Mouse (Mus musculus) E14TG2a.4 (cell line): Measurements from ENCODE around the gene Creb3l4.

Experiments used
- H3K27me3 ChIP-seq: 2 replicates; pipeline ENCODE4 v1.6.1; 2014; ENCODE audit warnings: low read length, control low read depth; ENCODE audit not compliant: insufficient read depth
- H3K36me3 ChIP-seq: 2 replicates; pipeline ENCODE4 v1.6.1; 2014; ENCODE audit warnings: low read length, control low read depth; ENCODE audit not compliant: insufficient read depth
- H3K4me1 ChIP-seq: replicated peaks from 2 replicates; pipeline ENCODE4 v1.6.1; 2014; ENCODE audit warnings: low read depth, low read length, control low read depth
- H3K4me3 ChIP-seq: replicated peaks from 2 replicates; pipeline ENCODE4 v1.5.1; 2014; ENCODE audit warnings: mild to moderate bottlenecking, low read length
- H3K9me3 ChIP-seq: 2 replicates; pipeline ENCODE4 v1.6.1; 2014; ENCODE audit warnings: low read length, control low read depth
- CTCF ChIP-seq: conservative IDR thresholded peaks from 2 replicates; pipeline ENCODE4 v1.5.1; 2014; ENCODE audit warnings: low read length
- NANOG ChIP-seq: IDR thresholded peaks from 2 replicates; pipeline ENCODE4 v1.6.1; 2014; ENCODE audit warnings: borderline replicate concordance, low read length, mixed read lengths
- POU5F1 ChIP-seq: IDR thresholded peaks from 2 replicates; pipeline ENCODE4 v1.6.1; 2014; ENCODE audit warnings: low read length, borderline replicate concordance

Gene Creb3l4

DNA sequence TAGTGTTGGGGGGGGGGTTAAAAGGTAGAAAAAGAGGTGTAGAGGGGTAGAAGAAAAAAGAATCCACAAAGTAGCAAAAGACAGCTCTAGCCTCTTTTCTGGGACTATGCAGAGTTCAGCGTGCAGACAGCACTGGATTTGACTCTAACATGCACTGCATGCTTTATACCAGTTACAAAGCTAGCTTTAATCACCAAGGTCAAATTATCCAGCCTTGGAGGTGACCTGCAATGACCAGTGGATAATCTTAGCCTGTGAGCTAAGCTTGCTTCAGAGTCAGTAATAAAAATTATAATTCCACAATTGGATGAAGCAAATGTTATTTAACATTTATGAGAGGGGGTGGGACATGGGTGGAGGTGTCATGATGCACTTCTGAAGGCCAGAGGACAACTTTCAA, 47.7 kb downstream of the Creb3l4 start:
- H3K9me3 ChIP-seq, result no peaks in the 10 kb centered on the region
- H3K4me1 ChIP-seq, result no peaks in the 10 kb centered on the region
- no peak overlapping the region for H3K4me3 ChIP-seq
- no peaks in the 10 kb centered on the region for H3K36me3 ChIP-seq
- no peak for TF ChIP-seq NANOG
- no peak for TF ChIP-seq CTCF
- TF ChIP-seq POU5F1, result no peak
- H3K27me3 ChIP-seq, result no peaks in the 10 kb centered on the region

DNA sequence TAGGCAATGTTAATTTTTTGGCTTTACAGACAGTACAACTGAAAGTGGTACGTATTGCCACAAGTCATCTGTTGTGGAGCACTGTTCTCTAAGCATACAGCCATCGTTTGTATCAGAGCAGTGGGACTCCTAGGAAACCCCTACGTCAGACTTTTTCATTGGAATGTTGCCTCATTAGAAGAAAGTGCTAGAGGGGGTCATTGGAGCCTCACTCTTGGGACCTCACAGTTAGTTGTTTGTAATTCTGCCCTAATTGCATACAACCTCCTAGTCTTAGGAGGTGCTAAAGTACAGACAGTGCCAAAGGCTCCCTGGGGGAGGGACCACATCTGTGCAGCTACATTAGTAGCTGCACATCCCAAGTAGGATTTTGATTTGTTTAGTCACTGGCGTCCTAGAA, 48.6 kb downstream of the Creb3l4 start:
- Histone ChIP-seq H3K27me3 (no peaks in the 10 kb centered on the region), H3K4me3 (no peak overlapping the region), H3K36me3 (no peaks in the 10 kb centered on the region), H3K4me1 (no peaks in the 10 kb centered on the region), H3K9me3 (no peaks in the 10 kb centered on the region)
- TF ChIP-seq POU5F1 (no peak), NANOG (no peak), CTCF (no peak)

- Histone ChIP-seq H3K36me3 (no peaks in the 10 kb centered on the region), H3K4me1 (no peaks in the 10 kb centered on the region), H3K9me3 (no peaks in the 10 kb centered on the region), H3K27me3 (no peaks in the 10 kb centered on the region), H3K4me3 (no peak overlapping the region)
- no peak for TF ChIP-seq NANOG
- no peak for TF ChIP-seq POU5F1
- no peak for TF ChIP-seq CTCF
Observed at GRCm38 (mm10) chr3:90190859-90191510, 52.3 kb downstream of the Creb3l4 start.
